Mouse (Mus musculus) CH12.LX (cell line): Measurements from ENCODE around the gene Edil3. TPM values are rescaled to one million over a fixed set of nuclear protein-coding genes. Genes with fewer than 3 reads are reported as not detected.

ENCODE experiments used
- DNase-seq: peaks from one replicate; pipeline ENCODE4 v3.0.0-alpha.2; 2013; ENCODE audit errors: extremely low read depth
- H3K27ac ChIP-seq: 2 replicates; pipeline ENCODE4 v1.5.1; 2012; ENCODE audit warnings: low read depth, mild to moderate bottlenecking, control low read depth, moderate library complexity; ENCODE audit not compliant: insufficient read depth
- H3K27me3 ChIP-seq: replicated peaks from 2 replicates; pipeline ENCODE3; 2012; ENCODE audit warnings: inconsistent platforms
- H3K36me3 ChIP-seq, 2 experiments: replicated peaks in 1 of 2; 2 replicates each; pipeline versions ENCODE3 to v1.6.1; 2012; ENCODE audit warnings: inconsistent platforms in 1 of 2, low read length in 1 of 2, mild to moderate bottlenecking in 1 of 2, mixed read lengths in 1 of 2, moderate library complexity in 1 of 2; ENCODE audit not compliant: control insufficient read depth in 1 of 2, insufficient read depth in 1 of 2
- H3K4me1 ChIP-seq, 2 experiments: 2 replicates each; pipeline ENCODE4 v1.6.1; 2012; ENCODE audit warnings: inconsistent platforms in 1 of 2, moderate library complexity in 1 of 2; ENCODE audit not compliant: insufficient read depth in 2 of 2, control insufficient read depth in 1 of 2
- H3K4me2 ChIP-seq: 2 replicates; pipeline ENCODE4 v1.6.1; 2012; ENCODE audit warnings: low read depth, mild to moderate bottlenecking, control low read depth; ENCODE audit not compliant: poor library complexity, insufficient read depth, severe bottlenecking
- H3K4me3 ChIP-seq, 3 experiments: fragments of 150-350 bp in 1 of 3; sonication (generic) in 1 of 3; replicated peaks in 1 of 3; 2 replicates each; pipeline versions ENCODE3 to v1.5.1; 2011 to 2012; ENCODE audit warnings: low read depth in 2 of 3, low read length in 2 of 3, mild to moderate bottlenecking in 2 of 3, moderate library complexity in 2 of 3, control low read depth in 1 of 3, improper control_type of control experiment in 1 of 3, inconsistent platforms in 1 of 3, mixed read lengths in 1 of 3; ENCODE audit not compliant: poor library complexity in 1 of 3
- H3K79me2 ChIP-seq: replicated peaks from 2 replicates; pipeline ENCODE4 v1.6.1; 2012; ENCODE audit warnings: mild to moderate bottlenecking, moderate library complexity; ENCODE audit not compliant: control insufficient read depth, poor library complexity, insufficient read depth, severe bottlenecking; ENCODE audit errors: extremely low read depth
- H3K9ac ChIP-seq: 2 replicates; pipeline ENCODE4 v1.6.1; 2012; ENCODE audit warnings: low read depth, mild to moderate bottlenecking, control low read depth, moderate library complexity; ENCODE audit not compliant: insufficient read depth
- H3K9me3 ChIP-seq: replicated peaks from 2 replicates; pipeline ENCODE3; 2012; ENCODE audit warnings: low read length, inconsistent platforms, mixed read lengths
- ELF1 ChIP-seq: IDR thresholded peaks from 2 replicates; pipeline ENCODE4 v1.6.1; 2014; ENCODE audit warnings: low read depth, mild to moderate bottlenecking, inconsistent platforms, low read length, improper control_type of control experiment
- EP300 ChIP-seq: IDR thresholded peaks from 2 replicates; pipeline ENCODE4 v1.6.1; 2011; ENCODE audit warnings: low read length, improper control_type of control experiment
- ETS1 ChIP-seq: conservative IDR thresholded peaks from 2 replicates; pipeline ENCODE4 v1.6.1; 2012; ENCODE audit warnings: low read depth, mild to moderate bottlenecking, inconsistent platforms, low read length, improper control_type of control experiment, moderate library complexity
- KAT2A ChIP-seq: IDR thresholded peaks from 2 replicates; pipeline ENCODE4 v1.6.1; 2012; ENCODE audit warnings: low read length, improper control_type of control experiment, inconsistent platforms; ENCODE audit not compliant: insufficient replicate concordance
- MAX ChIP-seq: IDR thresholded peaks from 2 replicates; pipeline ENCODE4 v1.6.1; 2011; ENCODE audit warnings: low read length, improper control_type of control experiment
- MEF2A ChIP-seq: IDR thresholded peaks from 2 replicates; pipeline ENCODE4 v1.6.1; 2014; ENCODE audit warnings: low read depth, mild to moderate bottlenecking, inconsistent platforms, low read length, improper control_type of control experiment, borderline replicate concordance
- MYC ChIP-seq: IDR thresholded peaks from 2 replicates; pipeline ENCODE4 v1.6.1; 2011; ENCODE audit warnings: low read depth, mild to moderate bottlenecking, improper control_type of control experiment, low read length
- NRF1 ChIP-seq: IDR thresholded peaks from 2 replicates; pipeline ENCODE4 v1.6.1; 2014; ENCODE audit warnings: low read depth, mild to moderate bottlenecking, inconsistent platforms, low read length, improper control_type of control experiment, moderate library complexity
- RAD21 ChIP-seq: IDR thresholded peaks from 2 replicates; pipeline ENCODE4 v1.6.1; 2011; ENCODE audit warnings: low read depth, mild to moderate bottlenecking, low read length, improper control_type of control experiment, moderate library complexity
- RCOR1 ChIP-seq: conservative IDR thresholded peaks from 2 replicates; pipeline ENCODE4 v1.6.1; 2012; ENCODE audit warnings: low read depth, mild to moderate bottlenecking, inconsistent platforms, low read length, improper control_type of control experiment
- SMC3 ChIP-seq: IDR thresholded peaks from 2 replicates; pipeline ENCODE4 v1.6.1; 2011; ENCODE audit warnings: low read depth, low read length, improper control_type of control experiment
- TBP ChIP-seq: conservative IDR thresholded peaks from 2 replicates; pipeline ENCODE4 v1.6.1; 2011; ENCODE audit warnings: low read depth, low read length, improper control_type of control experiment
- UBTF ChIP-seq: IDR thresholded peaks from 2 replicates; pipeline ENCODE4 v1.6.1; 2012; ENCODE audit warnings: low read depth, mild to moderate bottlenecking, inconsistent platforms, low read length, improper control_type of control experiment, moderate library complexity
- ZC3H11A ChIP-seq: IDR thresholded peaks from 2 replicates; pipeline ENCODE4 v1.6.1; 2012; ENCODE audit warnings: low read depth, mild to moderate bottlenecking, inconsistent platforms, low read length, improper control_type of control experiment
- ZKSCAN1 ChIP-seq: IDR thresholded peaks from 2 replicates; pipeline ENCODE4 v1.6.1; 2012; ENCODE audit warnings: low read depth, inconsistent platforms, low read length, improper control_type of control experiment, borderline replicate concordance
- dilution Hi-C: fragments of 300-500 bp; cut with MboI; formaldehyde crosslinking; loops from 2 replicates; pipeline ENCODE4 v1.14.3; 2020; ENCODE audit warnings: low sequenced_read_pairs; ENCODE audit not compliant: extremely low pct_unique_long_range_greater_than_20kb, extremely low pct_ligation_motif_present
- in situ Hi-C: fragments of 300-500 bp; cut with MboI; formaldehyde crosslinking; loops from 3 replicates; pipeline ENCODE4 v1.14.3; 2019; ENCODE audit warnings: low sequenced_read_pairs, low pct_ligation_motif_present, low pct_unique_long_range_greater_than_20kb, mixed read lengths
- polyA plus RNA-seq: library from polyadenylated mRNA; unstranded; fragments of >175 nt; gene quantifications from 2 replicates; pipeline ENCODE4 v1.2.1, GENCODE M21; 2012; ENCODE audit warnings: low read depth; ENCODE audit not compliant: insufficient read length
- total RNA-seq, 2 experiments: library from RNA; depleted of rRNA; stranded (reverse); fragments of 300-350 nt in 1 of 2; fragments of >200 nt in 1 of 2; gene quantifications; 2 replicates each; pipeline ENCODE4 v1.2.3; 2012 to 2014

Gene Edil3
- total and polyA plus RNA-seq, 3 experiments: not detected

DNA sequence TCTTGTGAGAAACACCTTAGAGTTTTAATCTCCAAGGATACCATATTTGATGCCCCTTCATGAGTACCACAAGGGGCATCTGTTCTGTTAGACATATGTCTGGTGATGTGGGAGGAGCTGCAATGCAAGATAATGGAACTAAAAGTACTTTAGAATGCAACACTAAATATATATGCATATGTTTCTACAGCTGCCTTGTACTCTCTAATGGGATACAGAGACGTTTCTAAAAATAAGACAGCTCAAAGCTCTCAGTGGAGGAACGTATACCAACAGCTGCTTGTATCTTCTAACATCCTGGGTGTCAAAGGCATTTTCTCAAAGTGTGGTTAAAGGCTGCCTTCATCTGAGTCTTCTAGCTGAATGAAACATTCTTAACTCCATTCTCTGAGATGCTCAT lies 378.0 kb downstream of the Edil3 start:
- no peak overlapping the region for H3K27ac ChIP-seq
- no peak overlapping the region for H3K4me3 ChIP-seq
- DNase-seq: no peak
- TF ChIP-seq NRF1: no peak
- no peak for TF ChIP-seq MEF2A
- no peak for TF ChIP-seq KAT2A
- no peak for TF ChIP-seq SMC3
- no peak for TF ChIP-seq UBTF
- no peak for TF ChIP-seq ZC3H11A
- no peak for TF ChIP-seq ELF1
- no peak for TF ChIP-seq ZKSCAN1
- TF ChIP-seq EP300: no peak
- TF ChIP-seq MAX: no peak
- no peak for TF ChIP-seq TBP
- no peak for TF ChIP-seq ETS1
- no peak for TF ChIP-seq RAD21
- no peaks in the 10 kb centered on the region for H3K27me3 ChIP-seq
- no peaks in the 10 kb centered on the region for H3K9me3 ChIP-seq
- no peak overlapping the region for H3K4me2 ChIP-seq
- no peaks in the 10 kb centered on the region for H3K36me3 ChIP-seq
- in situ Hi-C loops: no loop called here
- H3K4me1 ChIP-seq: no peaks in the 10 kb centered on the region
- dilution Hi-C loops: no loop called here
- H3K9ac ChIP-seq: no peak overlapping the region
- H3K79me2 ChIP-seq: no peaks in the 10 kb centered on the region

DNA sequence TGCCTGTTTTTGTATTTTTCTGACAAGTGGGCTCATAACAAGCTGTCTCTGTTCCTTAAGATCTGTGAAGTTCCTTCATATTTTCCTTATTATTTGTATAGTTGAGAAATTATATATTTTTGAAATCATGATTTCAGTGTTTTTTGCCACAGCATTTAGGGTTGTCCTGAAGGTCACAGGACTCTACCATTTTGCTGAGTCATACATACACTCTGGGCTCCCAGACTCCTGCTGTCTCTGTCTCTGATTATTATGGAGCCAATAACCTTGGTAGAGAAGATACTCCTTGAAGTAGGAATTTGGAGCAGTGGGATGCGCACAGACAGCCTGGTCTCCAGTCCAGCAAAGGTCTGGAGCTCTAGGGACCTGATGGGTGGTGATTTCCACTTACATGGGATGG lies 416.8 kb downstream of the Edil3 start:
- Histone ChIP-seq H3K36me3 (no peaks in the 10 kb centered on the region), H3K9me3 (no peaks in the 10 kb centered on the region)
- TF ChIP-seq MYC: no peak
- no peak for TF ChIP-seq EP300
- no peak for TF ChIP-seq RCOR1
- no peak for TF ChIP-seq MEF2A
- TF ChIP-seq, all 38 proteins: peak for 0
- no peaks in the 10 kb centered on the region for H3K4me1 ChIP-seq
- dilution Hi-C loops: no loop called here
- no peak for DNase-seq
- no peak overlapping the region for H3K4me3 ChIP-seq
- no peak overlapping the region for H3K4me2 ChIP-seq
- in situ Hi-C loops: no loop called here
- H3K27me3 ChIP-seq: no peaks in the 10 kb centered on the region
- H3K79me2 ChIP-seq: no peaks in the 10 kb centered on the region
- no peak overlapping the region for H3K27ac ChIP-seq
- no peak overlapping the region for H3K9ac ChIP-seq
